Mouse (Mus musculus): Measurements from ENCODE around the gene Gpr180. TPM values are rescaled to one million over a fixed set of nuclear protein-coding genes. Genes with fewer than 3 reads are reported as not detected.
"Not testable (repeated sequence)": the region's sequence is repeated elsewhere in the genome, so short reads cannot be mapped to it uniquely, and the experiment has no call there.

The Gpr180 gene
- polyA plus RNA-seq, 2 experiments, result 5.8 to 9.9 TPM

DNA sequence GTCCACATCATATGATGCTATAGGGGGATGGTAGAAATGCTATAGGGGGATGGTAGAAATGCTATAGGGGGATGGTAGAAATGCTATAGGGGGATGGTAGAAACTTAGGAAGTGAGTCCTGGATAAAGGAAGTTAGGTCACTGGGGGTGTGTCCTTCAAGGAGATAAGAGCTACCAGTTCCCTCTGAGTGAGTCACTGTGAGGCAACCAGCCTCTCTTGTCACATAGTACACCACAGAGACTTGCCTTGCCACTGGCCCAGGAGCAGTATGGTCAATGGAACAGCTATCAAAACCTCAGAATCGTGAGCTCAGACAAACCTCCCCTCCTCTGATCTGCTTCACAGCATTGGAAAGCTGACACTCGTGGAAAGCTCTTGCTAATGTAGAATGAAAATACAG, 38.7 kb upstream of the Gpr180 start:
- Histone ChIP-seq H3K36me3 (replicated peaks; ENCODE audit: control insufficient read depth, insufficient read depth, low read depth) (no peaks in the 10 kb centered on the region), H3K4me1 (replicated peaks; ENCODE audit: control insufficient read depth in 2 of 2, insufficient read depth in 2 of 2, low read length in 1 of 2) (peaks cover 0 to 2% of the 10 kb centered on the region in 2 experiments; a peak in 2 of 4 replicates), H3K9me3 (ENCODE audit: control insufficient read depth, low read length) (no peaks in the 10 kb centered on the region), H3K4me2 (ENCODE audit: low read depth) (no peak overlapping the region), H3K4me3 (ENCODE audit: insufficient read depth in 1 of 2, low read depth in 2 of 2, low read length in 2 of 2) (no peak overlapping the region), H3K27me3 (ENCODE audit: control insufficient read depth, insufficient read depth, low read length) (no peaks in the 10 kb centered on the region), H3K27ac (no peak overlapping the region), H3K9ac (replicated peaks) (no peak overlapping the region)
- DNase-seq (ENCODE audit: low read depth in 3 of 3, low spot score in 3 of 3) (peak in 1 of 3 experiments; percentile 24), ATAC-seq (ENCODE audit: insufficient read depth) (peak; percentile 55; the same call in 1 of the 2 replicates)
- 39% methylated on average over 2 of the region's 2 CpGs for WGBS (ENCODE audit: insufficient replicate concordance)
- TF ChIP-seq EP300 (IDR thresholded peaks at IDR 0.05; ENCODE audit: low read depth) (no peak), CTCF (IDR thresholded peaks at IDR 0.05; ENCODE audit: low read depth) (no peak)

DNA sequence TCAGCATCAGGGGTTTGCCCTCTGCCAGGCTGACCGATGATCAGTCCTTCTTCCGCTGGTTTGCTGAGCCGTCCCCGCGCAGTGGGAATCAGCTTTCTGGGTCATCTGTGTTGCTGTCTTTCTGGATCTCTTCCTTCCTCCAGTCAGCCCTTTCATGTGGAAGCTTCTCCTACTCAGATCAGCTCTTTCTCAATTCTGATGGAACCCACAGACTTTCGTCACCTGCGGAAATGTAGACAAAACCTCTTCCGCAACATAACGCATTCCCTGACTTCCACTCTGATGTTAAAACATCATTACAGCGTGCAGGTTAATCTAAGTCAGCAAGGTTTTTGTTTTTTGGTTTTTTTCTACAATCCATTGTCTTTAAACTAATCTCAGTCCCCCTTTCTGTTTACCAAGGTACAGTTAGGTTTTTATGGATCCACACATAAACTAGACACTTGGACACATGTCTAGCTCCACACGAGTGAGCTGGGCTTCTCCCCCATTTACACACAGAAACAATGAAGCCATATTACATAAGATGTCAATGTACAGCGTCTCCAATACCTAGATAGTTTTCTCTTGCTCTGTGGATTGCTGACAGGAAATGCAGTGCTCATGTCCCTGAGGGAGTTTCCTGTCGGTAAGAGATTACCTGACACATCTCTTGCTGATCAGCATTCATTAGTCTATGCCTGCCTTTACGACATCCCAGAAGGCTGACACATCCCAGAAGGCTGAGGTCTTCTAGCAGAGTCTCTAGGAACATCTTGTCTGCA, 35.5 kb upstream of the Gpr180 start:
- Histone ChIP-seq H3K36me3 (replicated peaks; ENCODE audit: control insufficient read depth, insufficient read depth, low read depth) (no peaks in the 10 kb centered on the region), H3K4me2 (ENCODE audit: low read depth) (no peak overlapping the region), H3K27me3 (ENCODE audit: control insufficient read depth, insufficient read depth, low read length) (no peaks in the 10 kb centered on the region), H3K27ac (no peak overlapping the region), H3K9me3 (ENCODE audit: control insufficient read depth, low read length) (no peaks in the 10 kb centered on the region), H3K9ac (replicated peaks) (no peak overlapping the region), H3K4me1 (replicated peaks; ENCODE audit: control insufficient read depth in 2 of 2, insufficient read depth in 2 of 2, low read length in 1 of 2) (peaks cover 0 to 2% of the 10 kb centered on the region in 2 experiments; a peak in 2 of 4 replicates), H3K4me3 (ENCODE audit: insufficient read depth in 1 of 2, low read depth in 2 of 2, low read length in 2 of 2) (no peak overlapping the region)
- TF ChIP-seq CTCF (IDR thresholded peaks at IDR 0.05; ENCODE audit: low read depth) (no peak), EP300 (IDR thresholded peaks at IDR 0.05; ENCODE audit: low read depth) (no peak)
- DNase-seq (ENCODE audit: low read depth in 3 of 3, low spot score in 3 of 3), result no peak
- no peak for ATAC-seq (ENCODE audit: insufficient read depth)
- WGBS (ENCODE audit: insufficient replicate concordance), result 60% methylated on average over 14 of the region's 14 CpGs

DNA sequence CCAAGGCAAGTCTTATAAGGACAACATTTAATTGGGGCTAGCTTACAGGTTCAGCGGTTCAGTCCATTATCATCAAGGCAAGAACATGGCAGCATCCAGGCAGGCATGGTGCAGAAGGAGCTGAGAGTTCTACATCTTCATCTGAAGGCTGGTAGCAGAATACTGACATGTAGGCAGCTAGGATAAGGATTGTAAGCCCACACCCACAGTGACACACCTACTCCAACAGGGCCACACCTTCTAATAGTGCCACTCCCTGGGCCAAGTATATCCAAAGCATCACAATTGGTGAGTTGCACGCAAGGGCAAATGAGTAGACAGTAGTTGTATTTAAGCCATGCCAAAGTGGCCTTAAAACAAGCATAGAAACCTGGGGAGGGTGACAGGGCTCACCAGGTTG, 29.5 kb upstream of the Gpr180 start:
- not testable (repeated sequence) for H3K9ac ChIP-seq (replicated peaks); DNase-seq (ENCODE audit: low read depth in 3 of 3, low spot score in 3 of 3); H3K4me2 ChIP-seq (ENCODE audit: low read depth); H3K4me3 ChIP-seq (ENCODE audit: insufficient read depth in 1 of 2, low read depth in 2 of 2, low read length in 2 of 2); H3K36me3 ChIP-seq (replicated peaks; ENCODE audit: control insufficient read depth, insufficient read depth, low read depth); H3K27me3 ChIP-seq (ENCODE audit: control insufficient read depth, insufficient read depth, low read length); H3K27ac ChIP-seq; H3K4me1 ChIP-seq (replicated peaks; ENCODE audit: control insufficient read depth in 2 of 2, insufficient read depth in 2 of 2, low read length in 1 of 2); H3K9me3 ChIP-seq (ENCODE audit: control insufficient read depth, low read length)
- ATAC-seq (ENCODE audit: insufficient read depth), result peak; percentile 55
- 64% methylated on average over 2 of the region's 2 CpGs for WGBS (ENCODE audit: insufficient replicate concordance)

DNA sequence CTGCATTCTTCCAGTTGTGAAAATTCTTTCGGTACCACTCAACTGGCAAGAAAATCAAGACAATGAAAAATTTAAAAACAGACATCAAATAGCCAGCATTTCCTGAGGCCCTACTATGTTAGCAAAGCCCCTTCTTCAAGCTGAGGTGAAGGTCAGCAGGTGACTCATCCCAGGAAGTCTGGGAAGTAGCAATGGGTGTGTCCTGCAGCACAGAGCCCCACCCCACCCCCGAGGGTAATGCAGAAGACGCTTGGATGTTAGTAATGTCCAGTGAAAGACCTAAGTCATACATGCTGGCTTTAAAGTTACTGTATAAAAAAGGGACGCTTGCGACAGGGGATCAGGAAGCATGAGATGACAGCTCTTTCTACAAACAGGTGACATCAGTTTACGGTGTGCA, 23.8 kb upstream of the Gpr180 start:
- WGBS (ENCODE audit: insufficient replicate concordance), result 78% methylated on average over 6 of the region's 6 CpGs
- DNase-seq (ENCODE audit: low read depth in 3 of 3, low spot score in 3 of 3), result no peak
- Histone ChIP-seq H3K27ac (no peak overlapping the region), H3K4me1 (replicated peaks; ENCODE audit: control insufficient read depth in 2 of 2, insufficient read depth in 2 of 2, low read length in 1 of 2) (no peaks in the 10 kb centered on the region), H3K9me3 (ENCODE audit: control insufficient read depth, low read length) (no peaks in the 10 kb centered on the region), H3K9ac (replicated peaks) (no peak overlapping the region), H3K4me3 (ENCODE audit: insufficient read depth in 1 of 2, low read depth in 2 of 2, low read length in 2 of 2) (no peak overlapping the region), H3K36me3 (replicated peaks; ENCODE audit: control insufficient read depth, insufficient read depth, low read depth) (peaks cover 16% of the 10 kb centered on the region), H3K4me2 (ENCODE audit: low read depth) (no peak overlapping the region), H3K27me3 (ENCODE audit: control insufficient read depth, insufficient read depth, low read length) (no peaks in the 10 kb centered on the region)
- ATAC-seq (ENCODE audit: insufficient read depth), result no peak
- TF ChIP-seq EP300 (IDR thresholded peaks at IDR 0.05; ENCODE audit: low read depth) (no peak), CTCF (IDR thresholded peaks at IDR 0.05; ENCODE audit: low read depth) (no peak)

DNA sequence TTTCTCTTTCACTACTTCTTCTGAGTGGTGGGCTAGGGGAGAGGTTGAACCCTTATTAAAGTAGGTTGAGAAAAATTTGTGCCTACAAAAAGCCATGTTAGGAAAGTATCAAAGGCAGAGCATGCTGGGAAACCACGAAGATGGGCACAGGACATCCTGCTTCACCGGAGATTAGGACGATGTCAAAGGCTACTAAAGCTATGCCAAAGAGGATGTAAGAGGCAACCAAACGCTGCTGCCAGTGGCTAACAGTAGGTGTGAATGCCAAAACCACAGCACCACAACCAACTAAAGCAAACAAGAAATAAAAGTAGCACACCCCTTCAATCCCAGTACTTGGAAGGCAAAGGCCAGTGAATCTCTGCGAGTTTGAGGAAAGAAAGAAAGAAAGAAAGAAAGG, 12.8 kb upstream of the Gpr180 start:
- Histone ChIP-seq H3K4me3 (ENCODE audit: insufficient read depth in 1 of 2, low read depth in 2 of 2, low read length in 2 of 2) (no peak overlapping the region), H3K27me3 (ENCODE audit: control insufficient read depth, insufficient read depth, low read length) (no peaks in the 10 kb centered on the region), H3K4me2 (ENCODE audit: low read depth) (no peak overlapping the region), H3K27ac (no peak overlapping the region), H3K36me3 (replicated peaks; ENCODE audit: control insufficient read depth, insufficient read depth, low read depth) (peaks cover 16% of the 10 kb centered on the region), H3K9me3 (ENCODE audit: control insufficient read depth, low read length) (no peaks in the 10 kb centered on the region), H3K4me1 (replicated peaks; ENCODE audit: control insufficient read depth in 2 of 2, insufficient read depth in 2 of 2, low read length in 1 of 2) (no peaks in the 10 kb centered on the region), H3K9ac (replicated peaks) (no peak overlapping the region)
- DNase-seq (ENCODE audit: low read depth in 3 of 3, low spot score in 3 of 3) (no peak), ATAC-seq (ENCODE audit: insufficient read depth) (no peak)
- WGBS (ENCODE audit: insufficient replicate concordance), result 50% methylated on average over 5 of the region's 5 CpGs
- TF ChIP-seq CTCF (IDR thresholded peaks at IDR 0.05; ENCODE audit: low read depth) (no peak), EP300 (IDR thresholded peaks at IDR 0.05; ENCODE audit: low read depth) (no peak)
